Mouse (Mus musculus): ENCODE results near the gene Rnf130.

Gene Rnf130

DNA sequence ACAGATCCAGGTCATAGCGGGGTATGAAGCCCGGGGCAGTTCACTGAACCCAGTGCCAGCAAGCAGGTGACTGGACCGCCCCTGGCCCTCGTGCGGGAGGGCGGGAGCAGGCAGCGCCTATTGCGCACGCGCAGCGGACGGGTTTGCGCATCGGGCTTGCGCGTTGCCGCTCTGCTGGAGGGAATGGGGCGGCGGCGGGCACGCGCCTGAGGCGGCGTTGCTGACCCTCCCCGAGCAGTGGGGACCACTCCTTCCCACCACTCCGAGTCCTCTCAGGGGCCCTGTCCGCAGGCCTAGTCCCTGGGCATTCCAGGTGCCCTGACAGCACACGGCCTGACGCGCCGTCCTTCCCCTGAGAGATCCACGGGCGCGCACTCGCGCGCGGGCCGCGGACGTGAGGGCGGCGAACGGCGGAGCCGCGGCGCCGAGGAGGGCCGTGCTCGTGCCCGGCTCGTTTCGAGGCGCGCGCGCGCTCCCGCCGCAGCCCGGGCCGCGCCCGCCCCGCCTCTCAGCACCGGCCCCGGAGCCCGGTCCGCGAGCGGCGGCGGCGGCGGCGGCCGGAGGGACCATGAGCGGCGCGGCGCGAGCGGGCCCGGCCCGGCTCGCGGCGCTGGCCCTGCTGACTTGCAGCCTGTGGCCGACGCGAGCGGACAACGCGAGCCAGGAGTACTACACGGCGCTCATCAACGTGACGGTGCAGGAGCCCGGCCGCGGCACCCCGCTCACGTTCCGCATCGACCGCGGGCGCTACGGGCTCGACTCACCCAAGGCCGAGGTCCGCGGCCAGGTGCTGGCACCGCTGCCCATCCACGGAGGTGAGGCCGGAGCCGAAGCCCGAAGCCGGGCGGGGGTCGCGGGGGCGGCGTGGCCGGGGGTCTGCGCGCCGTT is at the start of gene Rnf130:
Gene Rnf130 (plus strand): TSS at position 514 of the 888 bp plus-strand sequence.
- peak; percentile 91 for DNase-seq (ENCODE audit: low spot score)

DNA sequence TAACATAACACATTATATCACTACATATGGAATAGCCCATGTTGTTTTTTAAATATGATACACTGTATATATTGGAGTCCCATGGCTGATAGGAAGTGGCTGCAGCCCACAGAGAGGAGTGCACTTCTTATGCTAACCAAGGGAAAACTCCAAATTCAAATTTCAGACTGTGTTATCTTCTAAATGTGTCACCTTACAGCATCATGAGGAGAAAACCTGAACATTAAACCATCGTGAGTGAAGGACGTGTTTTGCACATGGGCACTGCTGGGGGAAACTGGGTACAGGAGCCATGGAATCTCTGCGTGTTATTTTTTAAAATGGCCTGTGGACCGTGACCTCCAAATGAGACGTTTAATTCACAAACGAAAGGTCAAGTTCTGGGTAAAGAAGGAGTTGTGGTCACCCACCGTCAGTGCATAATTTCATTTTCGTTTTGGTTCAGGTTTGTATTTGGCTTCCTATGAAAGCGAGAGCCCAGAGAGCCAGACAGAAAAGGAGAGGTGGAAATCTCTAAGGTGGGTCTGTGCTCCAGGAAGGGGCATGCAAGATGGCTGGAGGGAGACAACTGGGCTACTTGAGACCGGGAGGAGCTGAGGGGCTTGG is 47.1 kb upstream of the Rnf130 start:
- no peak for DNase-seq (ENCODE audit: low spot score)

DNA sequence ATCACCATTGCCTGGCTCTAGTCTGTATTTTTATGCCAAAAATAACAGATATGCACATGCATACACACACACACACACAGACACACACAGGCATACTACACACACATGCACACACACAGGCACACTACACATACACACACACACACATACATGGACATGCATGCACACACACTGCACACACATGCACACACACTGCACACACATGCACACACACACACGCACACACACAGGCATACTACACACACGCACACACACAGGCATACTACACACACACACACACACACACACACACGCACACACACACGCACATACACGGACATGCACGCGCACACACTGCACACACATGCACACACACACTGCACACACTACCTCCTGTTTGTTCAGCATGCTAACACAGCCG is 46.2 kb upstream of the Rnf130 start:
- DNase-seq (ENCODE audit: low spot score): no peak

DNA sequence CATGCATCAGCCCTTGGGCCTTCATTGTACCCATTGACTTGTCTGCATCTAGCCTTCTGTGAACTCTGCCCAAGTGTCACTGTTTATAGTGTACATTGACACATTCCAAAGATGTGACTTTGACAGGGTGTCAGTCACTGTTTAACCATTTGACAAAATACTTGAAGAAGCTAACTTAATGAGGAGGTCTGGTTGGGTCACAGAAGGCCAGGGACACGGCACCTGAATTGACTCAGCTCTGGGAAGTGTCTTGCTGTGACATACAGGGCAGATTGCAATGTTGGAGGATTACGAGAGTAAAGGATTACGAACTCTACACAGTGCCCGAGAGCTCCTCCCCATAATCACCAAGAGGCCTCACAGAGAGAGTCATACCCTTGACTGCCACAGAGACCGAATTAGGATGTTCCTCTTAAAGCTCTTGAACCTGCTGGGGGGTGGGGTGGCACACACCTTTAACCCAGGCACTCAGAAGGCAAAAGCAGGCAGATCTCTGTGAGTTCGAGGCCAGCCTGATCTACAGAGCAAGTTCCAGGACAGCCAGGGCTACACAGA is 44.4 kb upstream of the Rnf130 start:
- DNase-seq (ENCODE audit: low spot score): no peak

DNA sequence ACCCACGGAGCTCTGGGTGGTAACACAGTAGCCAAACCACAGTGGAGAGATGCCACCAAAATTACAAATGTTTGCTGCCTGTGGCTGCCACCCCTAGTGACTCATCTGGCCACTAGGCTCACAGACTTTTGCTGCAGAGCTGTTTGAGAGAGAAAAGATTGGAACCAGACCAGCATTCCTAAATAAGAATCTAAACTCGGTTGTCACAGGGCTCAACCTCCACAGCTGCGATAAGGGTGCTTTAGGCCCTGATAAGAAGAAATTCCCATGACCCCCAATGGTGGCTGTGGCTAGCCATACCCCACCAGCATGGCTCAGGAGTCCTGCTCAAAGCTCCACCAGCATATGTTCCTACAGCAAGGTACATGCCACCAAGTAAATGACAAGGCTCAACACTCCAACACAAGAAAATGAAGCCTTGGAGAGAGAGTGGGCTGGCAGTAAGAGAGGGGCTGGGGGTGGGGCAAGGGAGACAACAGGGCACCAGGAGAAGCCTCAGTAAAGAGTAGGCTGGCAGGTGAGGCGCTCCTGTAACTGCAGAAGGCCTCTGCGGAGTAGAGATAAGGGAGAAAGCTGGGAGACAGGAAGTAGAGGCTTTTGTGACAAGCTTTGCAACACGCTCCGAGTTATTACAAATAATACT is 43.7 kb upstream of the Rnf130 start:
- no peak for DNase-seq (ENCODE audit: low spot score)

DNA sequence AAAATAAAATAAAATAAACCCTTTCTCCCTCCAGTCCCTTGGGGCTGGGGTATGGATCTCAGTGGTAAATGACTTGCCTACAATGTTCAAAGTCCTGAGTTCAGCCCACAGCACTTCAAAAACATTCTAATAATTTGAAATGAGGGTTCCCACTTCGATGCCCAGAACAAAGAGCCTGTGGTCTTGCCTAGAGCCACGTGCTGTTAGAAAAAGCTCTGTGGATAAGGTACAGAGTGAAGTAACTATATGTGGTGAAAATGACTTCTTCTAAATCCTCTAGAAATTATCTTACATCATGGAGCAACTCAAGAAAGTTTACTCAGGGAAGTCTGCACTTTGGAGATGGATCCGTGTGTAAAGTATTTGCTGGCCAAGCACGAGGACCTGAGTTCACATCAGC is 43.1 kb upstream of the Rnf130 start:
- no peak for DNase-seq (ENCODE audit: low spot score)

DNA sequence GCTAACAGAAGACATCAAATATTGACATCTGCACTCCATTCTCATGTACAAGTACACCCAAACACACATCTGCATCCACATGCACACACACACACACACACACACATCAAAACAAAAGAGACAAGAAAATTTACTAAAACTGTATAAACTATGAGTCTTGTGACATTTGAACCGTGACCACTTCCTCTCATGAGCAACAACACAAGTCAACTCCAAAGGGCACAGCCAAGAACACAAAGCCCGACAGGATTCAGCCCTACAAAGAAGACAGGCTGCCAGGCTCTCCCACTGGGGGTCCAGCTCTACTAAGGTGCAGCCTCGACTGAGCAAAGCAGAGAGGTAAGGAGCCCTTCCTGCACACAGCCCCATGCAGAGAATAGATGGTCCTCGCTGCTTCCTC is 42.3 kb upstream of the Rnf130 start:
- peak; percentile 36 for DNase-seq (ENCODE audit: low spot score)

DNA sequence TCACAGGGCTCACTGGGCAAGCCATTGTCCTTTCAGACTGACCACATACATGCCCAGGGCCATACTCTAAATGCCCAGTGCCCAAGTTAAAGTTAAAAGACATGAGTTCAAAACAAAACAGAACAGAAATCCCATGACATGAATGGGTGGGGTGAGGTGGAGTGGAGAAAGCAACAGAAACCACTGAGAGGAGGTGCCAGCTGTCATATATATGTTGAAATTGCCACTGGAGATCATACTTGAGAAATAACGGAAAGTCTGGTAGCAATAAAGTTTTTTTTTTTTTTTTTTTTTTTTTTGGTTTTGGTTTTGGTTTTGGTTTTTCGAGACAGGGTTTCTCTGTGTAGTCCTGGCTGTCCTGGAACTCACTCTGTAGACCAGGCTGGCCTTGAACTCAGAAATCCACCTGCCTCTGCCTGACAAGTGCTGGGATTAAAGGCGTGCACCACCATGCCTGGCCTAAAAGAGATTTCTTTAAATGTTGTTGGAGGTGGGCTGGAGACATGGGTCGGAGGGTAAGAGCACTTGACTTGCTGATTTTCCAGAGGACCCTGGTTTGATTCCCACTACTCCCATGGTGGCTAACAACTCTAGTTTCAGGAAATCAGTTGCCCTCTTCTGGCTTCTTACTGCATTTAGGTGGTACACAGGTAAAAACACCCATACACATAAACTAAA is 41.1 kb upstream of the Rnf130 start:
- DNase-seq (ENCODE audit: low spot score): no peak

DNA sequence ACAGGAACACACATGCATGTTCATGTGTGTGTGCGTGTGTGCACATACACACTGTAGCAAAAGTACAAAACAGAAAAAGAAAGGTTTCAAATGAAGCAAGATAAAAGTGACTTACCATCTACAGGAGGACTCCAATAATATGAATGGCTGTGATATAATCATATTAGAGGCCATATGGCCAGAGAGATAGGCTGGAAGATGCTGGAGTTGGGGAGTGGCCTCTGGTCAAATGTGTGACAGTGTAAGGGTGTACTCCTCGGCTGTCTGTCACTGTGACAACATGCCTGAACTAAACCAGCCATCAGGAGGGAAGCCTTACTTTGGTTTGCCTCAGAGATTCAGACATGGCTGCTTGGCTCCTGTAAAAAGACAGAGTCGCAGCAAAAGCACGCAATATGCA is 40.1 kb upstream of the Rnf130 start:
- DNase-seq (ENCODE audit: low spot score): no peak

DNA sequence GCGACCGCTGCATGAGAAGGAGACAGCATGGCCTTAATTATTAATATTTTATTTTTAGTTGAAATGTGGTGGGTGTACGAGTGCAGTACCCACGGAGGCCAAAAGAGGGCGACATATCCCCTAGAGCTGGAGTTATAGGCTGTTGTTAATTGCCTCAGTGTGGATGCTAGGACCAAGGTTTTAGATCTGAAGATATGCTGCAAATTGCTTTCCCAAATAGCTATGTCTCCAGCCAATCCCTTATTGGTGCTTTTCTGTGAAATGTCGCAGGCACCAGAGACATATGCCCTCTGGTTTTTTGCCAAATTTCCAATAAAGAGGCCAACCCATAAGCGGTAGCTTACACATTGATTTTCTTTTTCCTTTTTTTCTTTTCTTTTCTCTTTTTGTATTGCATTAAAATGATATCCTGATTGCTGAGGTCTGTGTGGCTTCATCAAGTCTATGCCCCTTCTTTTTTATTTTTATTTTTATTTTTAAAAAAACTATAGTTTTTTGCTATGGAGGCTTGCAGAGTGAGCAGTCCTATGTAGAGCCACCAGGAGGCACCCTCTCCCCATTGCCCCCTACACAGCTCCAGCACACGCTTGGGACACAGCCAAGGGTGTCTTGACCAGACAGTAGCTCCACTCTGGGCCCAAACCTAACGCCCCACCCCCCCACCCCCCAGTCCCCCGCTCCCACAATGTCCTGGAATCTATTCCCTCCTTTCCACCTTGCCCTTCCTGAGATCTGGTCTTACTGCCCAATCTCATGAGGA is 38.7 kb upstream of the Rnf130 start:
- DNase-seq (ENCODE audit: low spot score): peak; percentile 22

DNA sequence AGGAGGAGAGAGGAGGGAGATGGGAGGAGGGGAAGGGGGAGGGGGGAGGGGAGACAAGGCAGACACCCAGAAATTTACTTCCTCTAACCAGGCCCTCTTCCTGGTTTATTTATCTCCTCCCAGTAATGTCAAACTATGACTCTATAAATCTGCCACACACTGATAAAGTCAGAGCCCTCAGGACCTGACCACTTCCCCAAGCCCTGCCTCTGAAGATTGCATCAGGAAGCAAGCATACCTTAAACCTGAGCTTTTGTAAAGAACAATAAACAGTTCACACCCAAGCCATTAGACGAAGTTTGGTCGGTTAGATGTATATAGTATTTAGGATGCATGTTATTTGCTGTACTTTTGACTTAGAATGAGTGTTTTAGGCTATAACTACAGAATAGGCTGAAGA is 30.6 kb upstream of the Rnf130 start:
- DNase-seq (ENCODE audit: low spot score): no peak

DNA sequence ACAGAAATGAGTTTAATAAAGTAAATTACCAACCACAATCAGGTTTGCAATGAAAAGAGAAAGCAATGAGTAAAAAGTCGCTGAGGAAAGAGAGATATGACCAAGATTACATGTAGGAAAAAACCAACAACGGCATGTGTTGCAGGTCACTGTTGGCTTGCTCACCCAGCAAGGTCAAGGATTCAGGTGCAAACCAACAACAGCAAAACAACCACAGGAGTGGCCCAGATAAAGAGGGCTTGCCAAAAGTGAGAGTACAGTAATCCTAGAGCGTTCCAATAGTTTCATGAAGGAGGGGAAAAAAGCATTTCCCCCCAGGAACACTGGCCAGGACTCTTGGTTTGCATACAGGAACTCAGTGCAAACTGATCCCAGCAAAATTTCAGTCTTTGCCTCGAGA is 28.7 kb upstream of the Rnf130 start:
- DNase-seq (ENCODE audit: low spot score): no peak

DNA sequence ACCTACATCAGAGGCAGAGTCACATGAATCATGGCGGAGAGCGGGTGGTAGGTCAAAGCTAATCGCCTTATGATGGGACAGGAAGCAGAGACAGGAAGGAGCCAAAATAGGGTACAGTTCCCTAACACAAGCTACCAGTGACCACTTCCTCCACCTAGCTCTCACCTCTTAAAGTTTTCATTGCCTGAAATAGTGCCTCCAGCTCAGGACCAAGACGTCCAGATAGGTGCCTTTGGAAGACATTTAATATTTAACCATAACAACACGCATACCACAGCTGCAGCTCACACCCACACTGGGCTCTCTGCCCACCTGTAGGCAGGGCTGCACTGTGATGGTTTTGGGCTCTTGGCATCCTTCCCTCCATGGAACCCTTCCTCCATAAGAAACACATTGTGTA is 27.8 kb upstream of the Rnf130 start:
- DNase-seq (ENCODE audit: low spot score): no peak

DNA sequence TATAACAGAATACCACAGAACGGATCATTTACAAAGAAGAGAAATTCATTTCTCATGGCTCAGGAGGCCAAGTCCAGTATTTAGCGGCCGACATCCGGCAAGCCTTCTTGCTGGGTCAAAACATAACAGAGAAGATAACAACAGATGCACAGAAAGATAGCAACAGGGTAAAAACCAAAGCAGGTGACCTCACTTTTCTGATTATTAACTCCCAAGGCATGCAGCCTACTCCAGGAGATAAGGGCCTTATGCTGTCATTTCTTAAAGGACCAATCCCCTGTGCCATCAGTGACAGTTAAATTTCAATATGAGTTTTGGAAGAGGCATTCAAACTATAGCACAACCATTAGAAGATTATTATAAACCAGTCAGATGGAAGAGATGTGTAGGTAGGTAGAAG is 22.3 kb upstream of the Rnf130 start:
- DNase-seq (ENCODE audit: low spot score): no peak

DNA sequence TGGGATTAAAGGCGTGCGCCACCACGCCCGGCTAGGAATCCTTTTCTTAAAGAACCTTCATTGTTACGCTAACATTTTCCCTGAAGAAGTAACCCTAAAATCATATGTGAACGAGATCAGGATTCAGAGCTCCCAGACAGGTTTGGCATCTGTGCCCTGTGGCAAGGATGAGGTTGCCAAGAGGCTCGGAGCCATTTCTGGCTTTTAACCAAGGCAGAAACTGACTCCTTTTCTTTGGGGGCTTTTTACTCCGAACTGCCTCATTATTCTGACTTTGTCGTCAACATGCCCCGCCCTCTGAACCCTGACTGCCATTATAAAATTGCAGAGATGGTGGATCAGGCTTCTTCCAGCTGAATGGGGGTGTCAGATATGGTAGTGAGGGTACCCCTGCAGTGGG is 17.4 kb upstream of the Rnf130 start:
- DNase-seq (ENCODE audit: low spot score): no peak

DNA sequence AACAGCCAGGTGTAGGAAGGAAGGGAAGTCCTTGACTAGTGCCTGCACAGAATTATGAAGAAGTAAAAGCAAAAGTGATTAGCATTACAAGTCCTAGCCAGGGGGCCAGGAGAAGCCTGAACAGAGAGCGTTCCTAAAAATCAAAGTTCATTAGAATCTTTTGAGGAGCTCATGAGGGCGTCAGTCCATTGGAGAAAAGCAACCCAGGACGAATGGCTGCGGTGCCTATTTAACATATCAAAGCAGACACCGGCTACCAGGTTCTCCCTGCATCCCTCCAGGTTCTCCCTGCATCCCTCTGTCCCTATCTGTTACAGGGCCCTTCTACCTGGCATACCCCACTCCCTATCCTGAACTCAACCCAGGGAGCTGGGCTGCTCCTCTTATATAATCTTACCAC is 16.9 kb upstream of the Rnf130 start:
- DNase-seq (ENCODE audit: low spot score): no peak

DNA sequence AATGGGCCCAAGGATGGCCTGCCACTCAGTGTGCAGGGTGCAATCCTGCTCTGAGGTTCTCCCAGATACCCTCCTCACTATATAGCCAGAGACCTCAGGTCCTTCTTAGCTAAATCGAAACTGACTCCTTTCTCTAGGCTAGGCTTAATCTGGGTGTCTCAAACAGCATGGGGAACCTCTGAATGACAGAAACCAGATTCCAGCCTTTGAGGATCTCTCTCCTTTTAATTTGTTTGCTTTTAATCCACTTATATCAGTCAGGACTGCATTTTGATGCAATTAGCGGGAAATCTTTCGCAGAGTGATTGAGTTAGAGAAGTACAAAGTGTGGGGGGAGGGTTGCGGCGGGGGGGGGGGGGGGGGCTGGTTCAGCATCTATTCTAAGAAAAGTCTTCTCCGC is 12.1 kb upstream of the Rnf130 start:
- DNase-seq (ENCODE audit: low spot score): no peak

DNA sequence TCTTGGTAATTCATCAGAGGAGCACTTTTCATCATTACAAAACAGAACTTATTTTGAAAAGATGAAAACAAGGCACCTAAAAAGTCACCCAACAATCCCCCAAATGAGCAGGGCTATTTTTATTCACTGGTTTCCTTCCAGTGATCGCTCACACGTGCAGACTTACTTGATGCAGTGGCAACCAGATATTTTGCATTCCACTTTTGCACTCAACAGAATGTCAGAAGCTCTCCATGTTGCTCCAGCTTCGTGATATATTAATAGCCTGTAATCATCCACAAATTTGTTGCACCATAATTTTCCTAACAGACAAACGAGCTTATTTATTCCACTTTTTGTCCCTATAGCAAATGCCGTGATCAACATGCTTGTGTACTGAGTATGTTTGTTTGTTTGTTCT is 8.6 kb upstream of the Rnf130 start:
- DNase-seq (ENCODE audit: low spot score): no peak

DNA sequence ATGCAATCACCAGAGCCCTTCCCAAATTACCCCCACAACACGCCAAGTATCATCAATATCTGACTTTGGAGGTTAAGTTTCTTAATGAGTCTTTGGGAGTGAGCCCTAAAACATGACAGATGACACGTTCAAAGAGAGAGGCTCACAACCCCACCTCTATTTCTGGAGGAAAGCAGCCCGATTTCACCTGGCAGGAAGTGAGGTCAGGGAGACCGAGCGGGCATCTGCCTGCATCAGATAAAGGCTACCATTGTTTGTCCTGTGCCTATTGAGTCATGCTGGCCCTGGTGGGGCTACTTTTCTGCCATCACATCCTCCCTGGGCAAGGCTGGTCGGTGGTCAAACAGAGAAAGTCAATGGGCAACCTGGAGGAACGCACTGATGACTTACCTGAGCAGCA is 7.6 kb upstream of the Rnf130 start:
- no peak for DNase-seq (ENCODE audit: low spot score)

DNA sequence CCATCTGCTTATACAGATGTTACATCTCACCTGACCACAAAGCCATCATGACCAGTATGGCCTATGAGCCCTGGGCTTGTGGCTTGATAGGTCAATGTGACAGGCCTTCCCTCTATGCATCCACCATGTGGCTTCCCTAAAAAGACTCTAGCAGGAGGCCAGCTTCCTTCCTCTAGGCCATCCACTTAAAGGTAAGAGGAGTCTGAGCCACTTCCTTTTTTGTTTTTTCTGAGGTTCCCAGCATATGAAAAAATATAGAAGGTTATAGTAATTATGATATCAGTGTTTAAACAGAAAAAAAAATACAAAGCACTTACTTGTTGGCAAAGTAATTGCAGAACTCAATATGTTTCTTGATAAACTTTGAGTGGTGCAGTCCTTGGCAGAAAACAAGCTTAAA is 6.3 kb upstream of the Rnf130 start:
- no peak for DNase-seq (ENCODE audit: low spot score)

DNA sequence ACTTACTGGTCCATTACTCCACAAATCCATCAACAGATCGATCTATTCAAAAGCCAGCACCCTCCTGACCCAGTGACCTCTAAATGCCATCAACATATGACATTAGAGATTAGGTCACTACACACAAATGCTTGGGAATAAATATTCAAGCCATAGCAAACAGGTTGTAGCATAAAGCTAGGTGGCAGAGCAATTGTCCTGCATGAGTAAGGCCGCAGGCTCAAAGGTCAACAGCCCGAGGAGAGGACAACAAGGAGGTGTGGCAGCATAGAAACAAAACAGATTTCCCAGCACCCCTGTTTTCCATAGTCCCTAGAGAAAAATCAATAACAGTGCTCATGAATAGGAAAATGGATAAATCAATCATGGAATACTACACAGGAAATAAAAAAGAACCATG is 3.1 kb upstream of the Rnf130 start:
- no peak for DNase-seq (ENCODE audit: low spot score)

DNA sequence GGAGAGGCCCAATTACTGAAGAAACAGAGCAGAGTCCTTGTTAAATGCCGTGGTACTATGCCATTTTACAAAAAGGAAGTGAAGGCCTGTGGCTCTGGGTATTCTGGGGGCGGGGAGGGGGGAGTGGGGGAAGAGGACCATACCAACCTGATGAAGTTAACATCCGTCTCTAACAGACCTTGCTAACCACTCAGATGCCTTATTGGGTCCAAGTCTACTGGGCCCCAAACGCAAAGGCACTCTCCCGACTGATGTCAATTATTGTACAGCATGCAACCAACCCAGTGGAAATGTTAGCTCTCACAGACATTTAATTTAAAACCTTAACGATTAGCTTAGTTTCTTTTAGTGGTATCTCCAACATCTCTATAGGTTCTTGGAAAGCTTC is 707 bp upstream of the Rnf130 start:
- no peak for DNase-seq (ENCODE audit: low spot score)
